Mouse (Mus musculus) 416B (cell line): Measurements from ENCODE around the gene Trarg1.
"Not testable (repeated sequence)": the region's sequence is repeated elsewhere in the genome, so short reads cannot be mapped to it uniquely, and the experiment has no call there.

ENCODE experiments used
- DNase-seq: peaks from one replicate; pipeline ENCODE4 v3.0.0; 2011; ENCODE audit warnings: low read depth

The Trarg1 gene

DNA sequence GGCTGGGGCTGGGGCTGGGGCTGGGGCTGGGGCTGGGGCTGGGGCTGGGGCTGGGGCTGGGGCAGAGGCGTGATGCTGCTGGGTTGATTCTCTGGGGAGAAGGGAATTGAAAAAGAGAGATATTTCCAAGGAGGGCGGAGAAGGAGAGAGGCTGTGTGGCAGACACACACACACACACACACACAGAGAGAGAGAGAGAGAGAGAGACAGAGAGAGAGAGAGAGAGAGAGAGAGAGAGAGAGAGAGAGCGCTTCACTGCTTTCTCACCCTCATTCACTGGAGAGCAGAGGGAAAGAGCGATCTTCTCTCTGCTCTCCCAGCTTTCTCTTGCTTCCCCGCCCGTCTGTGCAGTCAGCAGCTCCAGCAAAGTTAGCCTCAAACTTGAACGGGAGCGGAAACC is at the start of gene Trarg1:
Gene Trarg1 (plus strand): TSS at position 301 of the 400 bp plus-strand sequence.
- DNase-seq: not testable (repeated sequence)

DNA sequence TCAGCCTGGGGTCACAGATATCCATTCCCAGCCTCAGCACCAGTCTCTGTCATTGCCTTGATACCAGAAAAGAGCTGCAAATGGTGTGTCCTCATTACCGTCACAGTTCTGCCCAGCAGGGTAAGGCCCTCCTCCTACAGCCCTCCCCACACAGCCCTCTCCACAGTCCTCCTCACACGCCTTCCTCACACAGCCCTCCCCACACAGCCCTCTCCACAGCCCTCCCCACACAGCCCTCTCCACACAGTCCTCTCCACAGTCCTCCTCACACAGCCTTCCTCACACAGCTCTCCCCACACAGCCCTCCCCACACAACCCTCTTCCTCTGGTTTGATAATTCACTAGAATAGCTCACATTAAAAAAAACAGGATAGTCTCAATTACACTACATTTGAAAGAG is 49.6 kb upstream of the Trarg1 start:
- DNase-seq: peak; percentile 18

DNA sequence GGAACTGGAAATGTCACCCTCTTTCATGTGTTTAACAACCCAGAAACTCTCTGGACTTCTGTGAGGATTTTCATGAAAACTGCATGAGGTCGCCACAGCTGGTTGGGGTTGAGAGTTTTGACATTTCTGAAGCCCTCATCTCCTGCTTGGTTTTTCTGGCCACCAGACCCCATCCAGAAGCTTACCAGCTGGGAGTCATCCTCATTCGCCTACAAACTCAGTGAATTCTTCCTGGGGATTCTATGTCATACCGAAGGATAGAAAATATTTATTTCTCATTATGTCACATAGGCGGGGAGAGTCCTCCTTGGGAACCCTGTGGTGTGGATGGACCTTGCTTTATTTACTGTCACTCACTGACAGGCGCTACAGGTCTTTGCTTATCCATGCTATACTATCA is 49.1 kb upstream of the Trarg1 start:
- DNase-seq: no peak

DNA sequence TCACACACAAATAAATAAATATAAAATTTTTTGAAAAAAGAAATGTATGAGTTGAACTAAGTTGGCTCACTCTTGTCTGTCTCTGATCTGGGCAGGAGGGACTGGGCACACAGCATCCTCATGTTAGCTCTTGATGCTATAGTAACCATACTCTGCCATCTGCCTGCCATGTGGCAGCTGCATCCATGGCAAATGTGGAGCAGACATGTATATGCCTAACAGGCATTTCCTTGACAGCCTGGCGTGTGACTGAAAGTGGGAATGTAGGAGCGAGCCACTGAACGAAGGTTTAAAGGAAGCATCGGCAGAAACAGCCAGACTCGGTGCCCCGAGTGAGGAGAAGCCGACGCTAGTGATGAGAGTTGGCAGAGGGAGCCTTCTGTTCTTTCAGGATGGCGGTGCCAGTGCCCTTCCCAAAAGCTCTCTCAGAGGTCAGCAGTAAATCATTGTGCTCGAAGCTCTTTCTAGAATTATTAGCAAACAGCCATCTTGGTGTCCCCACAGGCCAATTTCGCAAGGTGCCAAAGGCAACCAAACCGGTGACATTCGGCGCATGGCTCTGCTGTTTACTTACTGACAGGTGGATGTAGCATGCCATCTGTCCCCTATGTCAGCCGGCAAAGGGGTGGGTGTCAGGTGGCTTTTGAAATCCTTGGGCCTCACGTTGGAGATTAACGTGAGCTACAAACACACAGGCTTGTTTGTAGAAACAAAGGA is 40.2 kb upstream of the Trarg1 start:
- no peak for DNase-seq

DNA sequence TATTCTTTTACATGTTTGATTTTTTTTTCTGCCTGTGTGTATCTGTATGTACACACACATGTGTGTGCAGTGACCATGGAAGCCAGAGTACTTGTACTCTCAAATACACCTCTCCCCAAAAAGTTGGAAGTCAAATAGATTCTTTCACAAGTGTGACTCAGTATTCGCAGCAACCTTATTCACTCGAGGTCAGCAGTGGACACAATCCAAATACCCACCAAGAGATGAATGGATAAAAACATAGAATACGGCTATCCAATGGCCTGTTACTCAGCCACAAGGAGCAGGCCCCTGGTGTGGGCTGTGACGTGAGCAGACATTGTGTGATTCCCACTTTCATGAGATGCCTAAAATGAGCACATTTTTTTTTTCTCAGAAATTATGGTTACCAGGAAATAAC is 39.4 kb upstream of the Trarg1 start:
- DNase-seq: no peak

DNA sequence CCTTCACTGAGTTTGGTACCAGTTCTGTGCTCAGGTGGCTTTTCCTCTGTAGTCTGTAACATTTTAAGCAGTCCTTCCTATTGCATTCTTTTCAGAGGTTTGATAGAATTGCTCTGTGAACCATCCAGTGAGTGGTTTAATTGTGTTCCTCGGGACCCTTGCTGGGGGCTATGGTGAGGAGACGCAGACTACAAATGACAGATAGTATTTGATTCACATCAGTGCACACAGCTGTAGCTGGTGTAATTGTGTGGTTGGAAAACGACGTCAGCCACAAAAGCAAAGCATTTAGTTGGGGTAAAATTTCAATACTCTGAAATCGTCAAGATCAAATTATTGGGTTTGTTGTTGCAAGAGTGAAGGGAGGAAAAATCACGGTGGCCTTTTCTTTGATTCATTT is 35.4 kb upstream of the Trarg1 start:
- no peak for DNase-seq

DNA sequence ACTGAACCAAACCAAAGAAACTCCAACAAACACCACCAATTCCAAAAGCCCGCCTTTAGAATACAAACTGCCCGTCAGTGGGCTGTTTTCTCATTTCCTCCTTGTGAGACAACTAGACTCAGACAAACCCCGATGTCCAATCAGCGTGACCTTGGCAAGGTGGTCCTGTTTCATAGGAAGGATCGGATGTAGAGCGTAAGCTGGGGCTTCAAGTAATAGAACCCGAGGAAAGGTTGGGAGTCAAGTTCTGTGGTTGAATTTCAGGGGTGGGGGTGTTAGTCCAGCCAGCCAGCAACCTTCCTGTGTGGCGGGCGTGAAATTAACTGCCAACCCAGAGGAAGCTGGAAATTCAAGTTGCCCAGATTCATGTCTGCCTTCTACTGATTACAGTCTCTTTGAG is 34.6 kb upstream of the Trarg1 start:
- DNase-seq: peak; percentile 84

DNA sequence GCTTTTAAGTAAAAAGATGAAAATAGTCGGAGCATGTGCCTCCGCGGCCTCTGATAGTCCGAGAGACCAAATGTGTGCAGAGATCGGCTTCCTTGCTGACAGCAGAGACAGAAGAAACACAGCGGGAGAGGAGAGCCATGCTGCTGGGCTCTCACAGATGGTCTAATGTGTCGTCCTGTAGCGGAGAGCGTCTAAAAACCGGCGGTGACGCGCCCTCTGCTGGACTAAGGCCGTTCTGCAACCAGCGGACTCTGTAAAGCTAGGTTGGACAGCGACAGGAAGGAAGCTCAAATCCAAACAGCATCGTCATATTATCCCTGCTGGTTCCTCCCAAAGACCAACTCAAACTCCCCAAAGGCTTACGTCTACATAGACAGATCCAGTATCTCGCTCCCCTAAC is 33.7 kb upstream of the Trarg1 start:
- peak; percentile 87 for DNase-seq

DNA sequence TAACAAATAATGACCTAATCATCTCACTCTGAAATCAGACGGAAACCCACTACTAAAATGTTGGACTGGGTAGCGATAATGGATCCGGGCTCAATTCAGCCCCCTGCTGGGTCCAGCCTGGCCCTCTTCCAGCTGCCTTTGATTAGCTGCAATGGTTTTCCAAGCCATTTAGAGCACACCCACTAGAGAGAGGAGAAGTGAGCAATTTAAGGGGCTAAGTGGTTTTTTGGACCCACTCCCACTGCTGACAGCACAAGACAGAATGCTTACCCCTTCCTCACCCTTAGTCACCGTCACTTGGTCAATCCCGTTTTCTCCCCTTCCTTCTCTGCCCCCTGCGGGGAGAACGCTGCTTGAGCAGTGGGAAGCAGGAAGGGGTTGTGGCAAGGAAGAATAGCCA is 32.5 kb upstream of the Trarg1 start:
- DNase-seq: no peak

DNA sequence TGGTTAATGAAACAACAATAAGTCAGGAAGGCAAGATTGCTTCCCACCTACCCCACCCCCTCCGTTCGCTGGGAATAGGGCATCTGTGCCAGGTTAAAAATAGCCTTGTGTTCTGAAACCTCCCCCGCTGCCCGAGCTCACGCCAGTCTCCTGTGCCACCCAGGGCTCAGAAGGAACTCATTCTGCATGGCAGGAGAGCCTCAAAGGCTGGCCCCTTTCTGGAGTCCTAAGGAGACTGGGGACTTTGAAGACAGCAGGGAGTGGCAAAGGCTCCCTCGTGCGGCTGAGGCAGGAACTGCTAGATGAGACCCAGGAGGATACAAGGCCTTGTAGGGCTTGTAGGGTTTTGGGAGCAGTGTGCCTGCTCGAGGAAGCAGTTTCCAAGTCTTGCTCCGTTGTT is 32.1 kb upstream of the Trarg1 start:
- peak; percentile 86 for DNase-seq

DNA sequence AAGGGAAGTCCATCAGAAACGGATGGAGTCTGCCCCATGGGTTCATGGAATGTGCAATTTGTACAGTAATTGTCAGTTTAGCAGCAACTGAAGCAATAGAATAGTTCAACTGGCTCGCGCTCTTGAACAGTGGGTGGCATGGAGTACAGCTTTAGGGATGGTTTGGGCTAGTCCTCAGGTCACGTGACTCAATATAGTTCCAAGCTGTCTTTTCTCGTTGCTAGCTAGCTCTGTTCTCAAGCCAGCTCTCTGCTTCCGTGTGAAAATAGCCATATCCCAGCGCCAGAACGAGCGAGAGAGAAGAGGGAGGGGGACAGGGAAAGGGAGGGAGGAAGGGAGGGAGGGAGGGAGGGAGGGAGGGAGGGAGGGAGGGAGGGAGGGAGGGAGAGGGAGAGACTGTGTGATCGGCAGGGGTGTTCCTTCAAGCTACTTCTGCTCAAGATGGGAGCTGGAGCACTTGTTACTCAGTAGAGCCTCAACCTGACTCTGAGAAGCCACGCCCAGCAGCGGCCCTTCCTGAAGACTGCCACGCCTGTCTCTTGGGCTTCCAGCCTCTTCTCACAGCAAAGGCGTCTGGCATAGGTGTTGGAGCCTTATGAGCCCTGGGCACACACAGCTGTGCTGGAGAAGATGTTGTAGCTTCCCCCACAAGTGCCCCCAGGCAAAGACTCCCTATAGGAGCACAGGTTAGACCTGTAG is 28.6 kb upstream of the Trarg1 start:
- DNase-seq: no peak

DNA sequence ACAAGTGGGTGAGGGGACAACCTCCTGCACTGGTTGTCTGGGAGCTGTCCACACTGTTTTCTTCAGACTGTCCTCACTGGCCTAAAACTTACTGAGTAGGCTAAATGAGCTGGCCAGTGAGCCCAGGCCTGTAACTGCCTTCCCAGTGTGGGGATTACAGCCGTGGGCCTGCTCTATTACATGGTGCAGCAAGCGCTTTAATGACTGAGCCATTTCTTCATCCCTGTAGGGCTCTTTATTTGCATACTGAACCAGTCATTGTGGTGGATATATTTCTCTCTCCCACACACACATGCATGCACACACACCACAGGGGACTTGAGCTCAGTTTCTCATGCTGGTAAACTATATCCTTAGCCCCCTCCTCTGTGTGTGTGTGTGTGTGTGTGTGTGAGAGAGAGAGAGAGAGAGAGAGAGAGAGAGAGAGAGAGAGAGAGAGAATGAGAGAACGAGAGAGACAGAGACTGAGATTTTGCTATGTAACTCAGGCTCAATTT is 26.7 kb upstream of the Trarg1 start:
- DNase-seq: no peak

DNA sequence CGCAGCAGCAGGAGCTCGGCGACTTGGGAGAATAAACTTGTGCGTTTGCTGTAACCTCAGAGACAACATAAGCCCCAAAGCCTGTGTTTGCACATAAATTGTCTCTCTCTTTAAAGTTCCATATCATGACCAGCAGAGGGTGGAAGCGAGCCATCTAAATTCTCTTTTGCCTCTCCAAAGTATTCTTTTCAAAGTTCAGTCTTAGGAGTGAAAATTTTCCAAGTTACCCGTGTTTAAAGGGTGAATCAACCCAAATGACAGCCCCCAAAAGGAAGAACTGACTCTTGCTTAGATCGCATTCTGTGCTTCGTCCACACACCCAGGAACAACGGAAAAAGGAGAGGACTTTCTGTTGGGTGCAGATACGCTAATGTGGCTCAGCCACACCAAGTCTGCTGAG is 24.5 kb upstream of the Trarg1 start:
- peak; percentile 69 for DNase-seq

DNA sequence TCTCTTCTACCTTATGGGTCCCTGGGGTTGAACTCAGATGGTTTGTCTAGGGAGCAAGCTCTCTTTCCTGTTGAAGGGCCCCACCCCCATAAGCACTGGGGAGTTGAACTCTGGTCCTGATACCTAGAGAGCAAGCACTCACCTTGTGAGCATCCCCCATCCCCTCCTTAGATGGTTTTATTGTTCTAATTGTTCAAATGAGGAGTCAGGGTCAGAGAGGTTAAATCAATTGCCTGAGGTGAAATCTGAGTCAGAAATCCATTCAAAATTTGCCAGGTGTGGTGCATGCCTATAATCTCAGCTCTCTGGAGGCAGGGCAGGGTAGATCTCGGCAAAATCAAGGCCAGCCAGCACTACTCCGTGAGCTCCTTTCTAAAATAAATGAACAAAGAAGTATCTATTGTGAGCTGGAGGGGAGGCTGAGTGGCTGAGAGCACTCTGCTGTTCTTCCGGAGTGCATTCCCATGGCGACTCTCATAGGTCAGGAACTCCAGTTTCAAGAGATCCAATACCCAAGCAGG is 22.1 kb upstream of the Trarg1 start:
- DNase-seq: no peak

DNA sequence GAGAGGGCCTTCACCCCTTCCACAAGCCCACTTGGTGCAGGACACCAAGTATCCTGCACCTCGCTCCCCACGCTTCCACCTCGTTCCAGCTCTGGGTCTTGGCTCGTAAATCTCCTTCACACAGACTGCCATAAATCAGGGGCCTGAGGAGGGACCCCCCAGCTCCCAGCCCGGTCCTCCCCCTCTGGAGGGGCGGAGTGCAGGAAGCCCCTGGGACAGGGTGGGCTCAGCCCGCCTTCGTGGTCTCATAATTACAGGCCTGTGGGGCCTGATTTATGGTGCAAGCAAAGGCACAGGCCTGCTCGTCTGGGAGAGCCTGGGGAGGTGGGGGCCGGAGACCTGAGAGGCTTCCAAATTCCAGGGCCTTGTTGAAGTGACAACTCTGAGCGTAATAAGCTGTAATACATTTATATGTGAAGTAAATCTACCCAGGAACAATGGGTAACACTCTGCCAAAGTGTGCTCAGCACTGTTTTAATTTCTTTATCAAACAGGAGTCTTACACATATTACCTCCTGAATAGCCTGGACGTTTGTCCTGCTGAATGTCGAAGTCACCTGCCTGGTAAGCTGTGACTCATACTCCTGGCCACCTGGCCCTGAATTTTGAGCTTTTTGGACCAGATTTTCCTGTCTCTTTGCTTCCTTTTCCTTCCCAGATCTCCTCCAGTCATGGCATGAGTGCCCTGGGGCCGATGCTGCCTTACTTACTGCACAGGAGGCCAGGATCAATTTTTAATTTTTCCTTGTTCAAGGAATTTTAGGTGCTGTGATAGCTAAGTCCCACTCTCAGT is 20.3 kb upstream of the Trarg1 start:
- no peak for DNase-seq

DNA sequence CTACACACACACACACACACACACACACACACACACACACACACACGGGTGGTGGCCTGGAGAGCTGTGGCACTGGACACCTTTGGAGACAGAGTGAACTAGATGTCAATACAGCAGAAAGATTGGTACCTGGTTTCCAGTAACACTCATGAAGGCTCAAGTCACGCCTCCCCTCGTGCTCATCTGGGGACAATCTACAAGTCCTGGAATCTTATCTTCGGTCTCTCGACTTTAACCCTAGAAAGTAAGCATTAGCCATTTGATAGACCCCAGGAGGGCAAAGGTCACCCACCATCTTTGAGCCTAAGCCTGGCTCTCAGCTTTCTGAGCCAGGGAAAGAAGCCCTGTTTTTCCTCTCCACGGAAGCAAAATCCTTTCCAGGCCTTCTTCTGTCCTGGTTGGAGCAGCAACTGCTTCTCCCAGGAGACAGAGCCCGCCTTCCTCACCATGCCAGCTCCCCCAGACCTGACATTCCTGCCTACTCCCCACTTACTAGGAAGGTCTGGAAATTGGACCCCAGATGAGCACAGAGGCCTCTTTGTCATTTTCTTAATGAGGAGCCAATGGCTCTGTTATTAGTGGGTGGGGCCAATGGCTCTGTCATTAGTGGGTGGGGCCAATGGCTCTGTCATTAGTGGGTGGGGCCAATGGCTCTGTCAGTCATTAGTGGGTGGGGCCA is 17.7 kb upstream of the Trarg1 start:
- DNase-seq: no peak

DNA sequence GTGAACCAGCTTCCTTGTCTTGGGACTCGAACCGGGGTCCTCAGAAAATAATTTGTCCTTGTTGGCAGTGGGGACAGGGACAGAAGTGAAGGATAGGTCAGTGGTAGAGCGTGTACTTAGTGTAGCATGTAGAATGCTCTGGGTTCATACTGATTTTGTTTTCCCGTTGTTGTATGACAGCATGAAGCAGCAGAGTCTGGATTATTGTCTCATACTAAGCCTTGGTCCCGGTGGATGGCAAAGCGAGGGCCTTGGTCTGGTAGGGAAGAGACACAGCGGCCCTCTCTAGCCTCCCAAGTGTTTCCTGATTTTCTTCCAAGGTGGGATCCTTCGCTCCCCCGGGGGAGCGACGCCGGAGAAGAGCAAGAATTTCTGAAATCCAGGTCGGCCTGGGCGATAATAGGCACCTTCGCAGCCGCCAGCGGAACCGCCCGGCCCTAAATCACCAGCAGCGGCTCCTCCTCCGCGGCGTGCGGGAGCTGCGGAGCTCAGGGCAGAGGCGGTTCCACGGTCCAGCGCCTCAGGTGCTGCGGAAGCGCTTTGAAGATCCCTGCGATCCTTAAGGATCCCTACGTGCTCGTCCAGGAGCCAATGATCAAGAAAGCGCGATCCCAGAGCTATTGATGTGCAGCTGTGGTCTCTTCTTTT is 13.5 kb upstream of the Trarg1 start:
- no peak for DNase-seq

DNA sequence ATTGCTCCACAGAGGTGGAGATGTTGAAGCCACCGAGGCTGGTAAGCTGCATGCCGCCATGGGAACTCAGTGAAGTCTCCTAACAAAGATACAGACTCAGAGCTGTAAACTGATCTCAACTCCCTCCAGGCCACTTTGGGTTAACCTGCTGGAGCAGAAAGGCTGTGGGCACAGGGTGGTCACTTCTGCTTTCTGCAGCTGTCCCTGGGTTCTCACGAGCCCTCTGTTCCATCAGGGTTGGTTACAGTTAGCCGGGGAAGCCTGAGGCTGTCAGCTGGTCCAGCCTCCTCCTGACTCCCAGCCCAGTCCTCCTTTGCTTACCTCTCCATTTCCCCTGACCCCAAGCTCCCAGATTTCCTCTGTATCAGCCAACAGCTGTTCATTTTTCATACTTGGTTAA is 11.8 kb upstream of the Trarg1 start:
- no peak for DNase-seq

DNA sequence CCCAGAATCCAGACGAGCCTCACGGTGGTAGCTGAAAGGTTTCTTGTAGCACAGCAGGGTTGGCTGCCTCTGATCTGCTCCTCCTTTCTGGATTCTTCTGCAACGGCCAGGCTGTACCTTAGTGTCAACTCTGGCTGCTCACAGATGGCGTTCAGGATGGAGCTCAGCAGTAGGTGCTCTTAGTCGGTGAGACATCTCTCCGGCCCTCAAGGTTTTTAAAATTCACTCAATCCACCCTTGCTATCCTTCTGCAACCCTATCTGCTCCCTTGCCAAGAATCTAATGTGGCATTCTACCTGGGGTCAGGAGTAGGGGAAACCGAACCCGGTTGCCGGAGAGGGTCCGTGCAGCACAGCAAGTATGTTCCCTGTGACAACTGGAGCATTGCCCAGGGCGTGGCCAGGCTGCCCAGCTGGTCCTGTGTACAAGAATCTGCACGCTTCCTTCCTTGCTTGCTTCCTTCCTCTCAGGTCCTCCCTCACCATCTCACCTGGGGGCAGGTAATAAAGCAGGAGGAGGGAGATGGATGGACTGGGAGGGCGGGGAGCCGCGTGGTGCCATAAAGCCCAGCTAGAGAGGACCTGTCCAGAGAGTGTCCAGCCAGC is 7.6 kb upstream of the Trarg1 start, which contains the start of gene Bhlha9:
Gene Bhlha9 (plus strand): TSS at position 600 of the 605 bp plus-strand sequence.
- no peak for DNase-seq

DNA sequence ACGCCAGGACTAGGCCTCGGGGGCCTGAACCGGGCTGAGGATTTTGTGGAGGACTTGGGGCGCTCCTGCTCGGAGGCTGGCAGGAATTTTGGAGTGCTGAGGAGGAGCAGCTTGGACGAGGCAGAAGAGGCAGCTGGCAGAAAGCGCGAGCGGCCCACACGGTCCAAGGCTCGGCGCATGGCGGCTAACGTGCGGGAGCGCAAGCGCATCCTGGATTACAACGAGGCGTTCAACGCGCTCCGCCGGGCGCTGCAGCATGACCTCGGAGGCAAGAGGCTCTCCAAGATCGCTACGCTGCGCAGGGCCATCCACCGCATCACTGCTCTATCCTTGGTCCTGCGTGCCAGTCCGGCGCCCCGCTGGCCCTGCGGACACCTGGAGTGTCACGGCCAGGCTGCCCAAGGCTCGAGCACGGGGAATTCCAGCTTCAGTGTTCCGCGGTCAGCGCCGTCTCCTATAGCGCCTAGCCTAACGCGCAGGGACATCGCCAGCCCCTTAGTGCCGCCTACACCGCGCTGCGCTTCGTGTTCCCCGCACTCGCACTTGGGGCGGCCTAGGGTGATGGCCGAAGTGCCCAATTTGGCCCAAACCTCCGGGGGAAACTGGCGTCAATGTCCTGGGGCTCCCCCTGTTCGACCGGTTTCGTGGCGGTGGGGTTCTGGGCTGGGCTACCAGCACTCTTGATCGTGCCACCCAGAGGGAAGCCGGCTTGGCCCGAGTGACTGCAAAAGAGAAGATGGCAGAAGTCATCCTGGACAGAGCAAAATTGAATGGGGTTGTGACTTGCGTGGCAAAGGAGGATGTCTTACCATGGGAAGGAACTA is 6.8 kb upstream of the Trarg1 start:
- DNase-seq: no peak
